Mouse (Mus musculus): ENCODE data around the gene Kcnh2. TPM values are rescaled to one million over a fixed set of nuclear protein-coding genes. Genes with fewer than 3 reads are reported as not detected.

Kcnh2 gene
- polyA plus RNA-seq, 1 experiment, result 29.4 TPM

GRCm38 (mm10) chr5:24381486-24381885 lies 30.1 kb upstream of the Kcnh2 start:
- H3K27ac ChIP-seq (ENCODE audit: insufficient read depth, low read length), result no peak overlapping the region
- TF ChIP-seq CTCF (IDR thresholded peaks at IDR 0.05; ENCODE audit: extremely low read depth, insufficient read depth, low read length), result no peak
- no peak for TF ChIP-seq POLR2A (IDR thresholded peaks at IDR 0.05; ENCODE audit: extremely low read depth, insufficient read depth, low read length)

GRCm38 (mm10) chr5:24380499-24380898 lies 29.1 kb upstream of the Kcnh2 start:
- Histone ChIP-seq H3K4me3 (ENCODE audit: insufficient read depth, low read length) (no peak overlapping the region), H3K27ac (ENCODE audit: insufficient read depth, low read length) (no peak overlapping the region), H3K4me1 (ENCODE audit: control insufficient read depth, insufficient read depth, low read length) (0 out of 2 replicates have a peak, but pooled peaks cover 3% of the 10 kb centered on the region)
- TF ChIP-seq POLR2A (IDR thresholded peaks at IDR 0.05; ENCODE audit: extremely low read depth, insufficient read depth, low read length) (no peak), CTCF (IDR thresholded peaks at IDR 0.05; ENCODE audit: extremely low read depth, insufficient read depth, low read length) (no peak)

More at GRCm38 (mm10) chr5:24381486-24381885, 30.1 kb upstream of the Kcnh2 start:
- Histone ChIP-seq H3K4me3 (ENCODE audit: insufficient read depth, low read length) (no peak overlapping the region), H3K4me1 (ENCODE audit: control insufficient read depth, insufficient read depth, low read length) (0 out of 2 replicates have a peak, but pooled peaks cover 3% of the 10 kb centered on the region)

- Histone ChIP-seq H3K4me1 (ENCODE audit: control insufficient read depth, insufficient read depth, low read length) (peaks cover 6% of the 10 kb centered on the region; the same call in 1 of the 2 replicates), H3K4me3 (ENCODE audit: insufficient read depth, low read length) (no peak overlapping the region), H3K27ac (ENCODE audit: insufficient read depth, low read length) (no peak overlapping the region)
- TF ChIP-seq CTCF (IDR thresholded peaks at IDR 0.05; ENCODE audit: extremely low read depth, insufficient read depth, low read length) (no peak), POLR2A (IDR thresholded peaks at IDR 0.05; ENCODE audit: extremely low read depth, insufficient read depth, low read length) (no peak)
Measured at GRCm38 (mm10) chr5:24379501-24379900, 28.1 kb upstream of the Kcnh2 start.

GRCm38 (mm10) chr5:24378700-24379099 lies 27.3 kb upstream of the Kcnh2 start:
- TF ChIP-seq POLR2A (IDR thresholded peaks at IDR 0.05; ENCODE audit: extremely low read depth, insufficient read depth, low read length) (no peak), CTCF (IDR thresholded peaks at IDR 0.05; ENCODE audit: extremely low read depth, insufficient read depth, low read length) (no peak)
- Histone ChIP-seq H3K4me1 (ENCODE audit: control insufficient read depth, insufficient read depth, low read length) (peaks cover 6% of the 10 kb centered on the region; the same call in 1 of the 2 replicates), H3K27ac (ENCODE audit: insufficient read depth, low read length) (no peak overlapping the region), H3K4me3 (ENCODE audit: insufficient read depth, low read length) (no peak overlapping the region)

- H3K4me3 ChIP-seq (ENCODE audit: insufficient read depth, low read length), result no peak overlapping the region
- TF ChIP-seq POLR2A (IDR thresholded peaks at IDR 0.05; ENCODE audit: extremely low read depth, insufficient read depth, low read length) (no peak), CTCF (IDR thresholded peaks at IDR 0.05; ENCODE audit: extremely low read depth, insufficient read depth, low read length) (no peak)
- H3K4me1 ChIP-seq (ENCODE audit: control insufficient read depth, insufficient read depth, low read length), result peaks cover 5% of the 10 kb centered on the region; the same call in 1 of the 2 replicates
- no peak overlapping the region for H3K27ac ChIP-seq (ENCODE audit: insufficient read depth, low read length)
Measured at GRCm38 (mm10) chr5:24374666-24375328, 23.4 kb upstream of the Kcnh2 start.

GRCm38 (mm10) chr5:24374216-24374615 lies 22.8 kb upstream of the Kcnh2 start:
- H3K4me3 ChIP-seq (ENCODE audit: insufficient read depth, low read length), result no peak overlapping the region
- no peak for TF ChIP-seq POLR2A (IDR thresholded peaks at IDR 0.05; ENCODE audit: extremely low read depth, insufficient read depth, low read length)
- no peak for TF ChIP-seq CTCF (IDR thresholded peaks at IDR 0.05; ENCODE audit: extremely low read depth, insufficient read depth, low read length)
- no peak overlapping the region for H3K27ac ChIP-seq (ENCODE audit: insufficient read depth, low read length)
- H3K4me1 ChIP-seq (ENCODE audit: control insufficient read depth, insufficient read depth, low read length), result peaks cover 3% of the 10 kb centered on the region; the same call in 1 of the 2 replicates

GRCm38 (mm10) chr5:24373807-24374206 lies 22.4 kb upstream of the Kcnh2 start:
- TF ChIP-seq POLR2A (IDR thresholded peaks at IDR 0.05; ENCODE audit: extremely low read depth, insufficient read depth, low read length) (no peak), CTCF (IDR thresholded peaks at IDR 0.05; ENCODE audit: extremely low read depth, insufficient read depth, low read length) (no peak)
- Histone ChIP-seq H3K27ac (ENCODE audit: insufficient read depth, low read length) (no peak overlapping the region), H3K4me1 (ENCODE audit: control insufficient read depth, insufficient read depth, low read length) (peaks cover 3% of the 10 kb centered on the region; the same call in 1 of the 2 replicates), H3K4me3 (ENCODE audit: insufficient read depth, low read length) (no peak overlapping the region)

GRCm38 (mm10) chr5:24369767-24370166 lies 18.4 kb upstream of the Kcnh2 start:
- peaks cover under 1% of the 10 kb centered on the region; the same call in 1 of the 2 replicates for H3K4me1 ChIP-seq (ENCODE audit: control insufficient read depth, insufficient read depth, low read length)
- no peak overlapping the region for H3K27ac ChIP-seq (ENCODE audit: insufficient read depth, low read length)

GRCm38 (mm10) chr5:24366426-24366825 lies 15.0 kb upstream of the Kcnh2 start:
- Histone ChIP-seq H3K4me3 (ENCODE audit: insufficient read depth, low read length) (no peak overlapping the region), H3K4me1 (ENCODE audit: control insufficient read depth, insufficient read depth, low read length) (no peaks in the 10 kb centered on the region), H3K27ac (ENCODE audit: insufficient read depth, low read length) (no peak overlapping the region)
- TF ChIP-seq POLR2A (IDR thresholded peaks at IDR 0.05; ENCODE audit: extremely low read depth, insufficient read depth, low read length) (no peak), CTCF (IDR thresholded peaks at IDR 0.05; ENCODE audit: extremely low read depth, insufficient read depth, low read length) (no peak)

More at GRCm38 (mm10) chr5:24369767-24370166, 18.4 kb upstream of the Kcnh2 start:
- TF ChIP-seq CTCF (IDR thresholded peaks at IDR 0.05; ENCODE audit: extremely low read depth, insufficient read depth, low read length) (no peak), POLR2A (IDR thresholded peaks at IDR 0.05; ENCODE audit: extremely low read depth, insufficient read depth, low read length) (no peak)
- no peak overlapping the region for H3K4me3 ChIP-seq (ENCODE audit: insufficient read depth, low read length)

- no peak overlapping the region for H3K27ac ChIP-seq (ENCODE audit: insufficient read depth, low read length)
- no peaks in the 10 kb centered on the region for H3K4me1 ChIP-seq (ENCODE audit: control insufficient read depth, insufficient read depth, low read length)
- peak overlapping the region; percentile 8; the same call in 1 of the 2 replicates for H3K4me3 ChIP-seq (ENCODE audit: insufficient read depth, low read length)
- TF ChIP-seq POLR2A (IDR thresholded peaks at IDR 0.05; ENCODE audit: extremely low read depth, insufficient read depth, low read length) (no peak), CTCF (IDR thresholded peaks at IDR 0.05; ENCODE audit: extremely low read depth, insufficient read depth, low read length) (no peak)
Measured at GRCm38 (mm10) chr5:24365528-24365927, 14.1 kb upstream of the Kcnh2 start.

Data from cortical plate, adult 2 months (tissue).